Mouse (Mus musculus): ENCODE results near the gene Rpp40.

Rpp40 gene

GRCm38 (mm10) chr13:35852851-35853575 is 53.1 kb downstream of the Rpp40 start:
- DNase-seq (ENCODE audit: low read depth, low spot score) = no peak

GRCm38 (mm10) chr13:35851581-35851980 is 54.6 kb downstream of the Rpp40 start:
- DNase-seq (ENCODE audit: low read depth, low spot score) = no peak

- no peak for DNase-seq (ENCODE audit: low read depth, low spot score)
Measured at GRCm38 (mm10) chr13:35848694-35849093, 57.5 kb downstream of the Rpp40 start.

- DNase-seq (ENCODE audit: low read depth, low spot score) = no peak
Measured at GRCm38 (mm10) chr13:35845306-35845705, 60.9 kb downstream of the Rpp40 start.
